Comparison of ENCODE assay signal across 13 mouse cellular contexts in the genomic region with DNA sequence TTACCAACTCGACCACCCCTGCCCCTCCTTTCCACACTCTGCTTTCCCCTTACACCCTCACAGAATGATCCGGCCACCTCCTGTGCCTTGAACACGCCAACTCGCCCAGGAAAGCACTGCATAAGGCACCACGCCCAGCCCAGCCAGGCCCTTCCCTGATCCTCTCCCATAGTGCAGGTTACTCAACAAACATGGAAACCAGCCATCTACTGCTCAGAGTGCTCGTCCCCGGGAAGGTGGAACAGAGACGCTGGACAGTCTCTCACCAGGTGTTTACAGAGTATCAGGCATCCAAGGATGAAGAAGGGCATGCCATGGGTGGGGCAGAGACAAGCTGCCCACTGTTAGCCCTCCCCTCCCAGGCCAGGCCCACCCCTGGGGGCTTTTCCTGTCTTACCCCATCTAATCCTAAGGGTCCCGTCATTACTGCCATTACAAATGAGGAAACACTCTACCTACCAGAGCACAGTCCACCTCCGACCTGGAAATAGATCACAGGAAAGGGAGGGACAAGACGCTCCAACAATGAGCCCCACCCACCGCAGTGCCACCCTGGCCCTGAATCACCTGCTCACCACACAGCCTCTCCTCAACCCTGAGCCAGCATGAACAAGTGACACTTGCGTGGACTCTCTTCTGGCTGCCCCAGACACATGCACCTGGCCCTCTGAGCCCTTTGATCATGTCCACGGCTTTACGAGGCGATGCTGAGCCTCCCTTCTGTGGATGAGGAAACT. TPM values are rescaled to one million over a fixed set of nuclear protein-coding genes. Genes with fewer than 3 reads are reported as not detected.
DNase-seq lines count a peak whose midpoint lies in the region; ATAC-seq and TF ChIP-seq lines count a peak whose summit lies in the region.
"Had no signal": no experiment of that assay in that cellular context is flagged by ENCODE, and none has a peak within 500 bp of the region (broad histone marks: within the 10 kb centered on the region; RNA-seq: fewer than 3 reads in every experiment).

No protein-coding gene starts in this region.

- no peak for TF ChIP-seq CTCF in intestine, postnatal 0 days (IDR thresholded peaks at IDR 0.05; ENCODE audit: low read depth)
- 0 out of 2 replicates have a peak, but pooled peaks have one; percentile 1 for TF ChIP-seq CTCF in bone marrow, adult 2 months (IDR thresholded peaks at IDR 0.05; ENCODE audit: control insufficient read depth, insufficient read depth, low read length)

- WGBS in intestine, postnatal 0 days: 57% methylated on average over 16 of the region's 16 CpGs
- 80% methylated on average over 16 of the region's 16 CpGs for WGBS in intestine, embryonic 16.5 days
- 56% methylated on average over 16 of the region's 16 CpGs for WGBS in bone marrow, adult 2 months

- TF ChIP-seq POLR2A in bone marrow, adult 2 months (IDR thresholded peaks at IDR 0.05; ENCODE audit: borderline replicate concordance, control insufficient read depth, low read depth, low read length): no peak

- peaks cover 60% of the 10 kb centered on the region; the same call in 1 of the 2 replicates for H3K36me3 ChIP-seq in intestine, postnatal 0 days (ENCODE audit: control insufficient read depth, insufficient read depth)
- peaks cover 4% of the 10 kb centered on the region for H3K36me3 ChIP-seq in intestine, embryonic 16.5 days (ENCODE audit: control insufficient read depth, insufficient read depth, low read length)

- H3K4me1 ChIP-seq in intestine, postnatal 0 days (replicated peaks; ENCODE audit: control insufficient read depth, insufficient read depth, low read length): no peaks in the 10 kb centered on the region; the same call in 1 of the 2 replicates
- H3K4me1 ChIP-seq in intestine, embryonic 16.5 days (ENCODE audit: control insufficient read depth, insufficient read depth, low read length): peaks cover 30% of the 10 kb centered on the region
- H3K4me1 ChIP-seq in bone marrow, adult 2 months (ENCODE audit: control insufficient read depth, insufficient read depth, low read length): peaks cover 8% of the 10 kb centered on the region
- H3K4me1 ChIP-seq: forebrain, embryonic 10.5 days; limb, embryonic 12.5 days; midbrain, embryonic 10.5 days; neural tube, embryonic 12.5 days had no signal

- no peaks in the 10 kb centered on the region for H3K9me3 ChIP-seq in intestine, postnatal 0 days (ENCODE audit: control insufficient read depth)
- no peaks in the 10 kb centered on the region for H3K9me3 ChIP-seq in intestine, embryonic 16.5 days (ENCODE audit: control insufficient read depth, low read length)
- H3K9me3 ChIP-seq: forebrain, embryonic 10.5 days; limb, embryonic 12.5 days; neural tube, embryonic 12.5 days had no signal

- no peaks in the 10 kb centered on the region for H3K27me3 ChIP-seq in intestine, postnatal 0 days (replicated peaks; ENCODE audit: control insufficient read depth, insufficient read depth, low read length)
- no peaks in the 10 kb centered on the region for H3K27me3 ChIP-seq in intestine, embryonic 16.5 days (replicated peaks; ENCODE audit: control insufficient read depth, insufficient read depth, low read length)
- H3K27me3 ChIP-seq: limb, embryonic 12.5 days; neural tube, embryonic 12.5 days had no signal

- no peak overlapping the region for H3K9ac ChIP-seq in intestine, postnatal 0 days (ENCODE audit: low read depth, low read length)
- no peak overlapping the region for H3K9ac ChIP-seq in intestine, embryonic 16.5 days (ENCODE audit: low read depth, low read length)
- H3K9ac ChIP-seq: neural tube, embryonic 12.5 days had no signal

- no peak overlapping the region for H3K4me2 ChIP-seq in intestine, postnatal 0 days (replicated peaks; ENCODE audit: low read depth)
- H3K4me2 ChIP-seq in intestine, embryonic 16.5 days (ENCODE audit: low read depth, low read length): no peak overlapping the region
- H3K4me2 ChIP-seq: limb, embryonic 12.5 days; neural tube, embryonic 12.5 days had no signal

- H3K27ac ChIP-seq in intestine, postnatal 0 days (ENCODE audit: low read depth, low read length): peak overlapping the region; percentile 41; the same call in 1 of the 2 replicates
- no peak overlapping the region for H3K27ac ChIP-seq in intestine, embryonic 16.5 days (ENCODE audit: low read length)
- peak overlapping the region; percentile 97 for H3K27ac ChIP-seq in bone marrow, adult 2 months (ENCODE audit: control insufficient read depth, insufficient read depth, low read depth, low read length, poor library complexity)
- H3K27ac ChIP-seq: limb, embryonic 12.5 days; midbrain, embryonic 10.5 days; neural tube, embryonic 12.5 days had no signal

- no peak overlapping the region for H3K4me3 ChIP-seq in intestine, postnatal 0 days (ENCODE audit: low read depth, low read length)
- no peak overlapping the region for H3K4me3 ChIP-seq in intestine, embryonic 16.5 days (ENCODE audit: low read length)
- H3K4me3 ChIP-seq in bone marrow, adult 2 months (replicated peaks; ENCODE audit: control insufficient read depth, low read depth, low read length): peak overlapping the region; percentile 49
- H3K4me3 ChIP-seq: forebrain, embryonic 10.5 days; limb, embryonic 12.5 days; midbrain, embryonic 10.5 days; neural tube, embryonic 12.5 days had no signal

- DNase-seq in CD4-positive, CD25-positive, alpha-beta regulatory T cell, adult 2 months (ENCODE audit: low read depth, low spot score): peak; percentile 68
- peak; percentile 20 for DNase-seq in lung, postnatal 10 days
- no peak for DNase-seq in frontal cortex, postnatal 14 days (ENCODE audit: low spot score in 2 of 2)
- no peak for DNase-seq in kidney, adult 8-10 months
- DNase-seq in left cerebral cortex, adult 9 months (ENCODE audit: low spot score in 2 of 2): no peak
- DNase-seq: gastrocnemius, postnatal 10 days had no signal

- peak; percentile 48 for ATAC-seq in intestine, postnatal 0 days
- ATAC-seq in intestine, embryonic 16.5 days: no peak

RNA-seq across cellular contexts. Expression of a gene that starts 14.2 kb away (rescaled TPM):
- 14.8 and 15.8 TPM in 2 replicates for polyA plus RNA-seq in intestine, postnatal 0 days (2015; fragmentation: Nextera tagmentation; extraction: Ambion mirVana)
- polyA plus RNA-seq in intestine, embryonic 16.5 days (2015; fragmentation: Nextera tagmentation; extraction: Ambion mirVana): 11.3 and 11.9 TPM in 2 replicates
- polyA plus RNA-seq in bone marrow, adult 2 months (2011; ENCODE audit: insufficient read depth, insufficient read length, low replicate concordance, missing spikeins): 66.5 and 109 TPM in 2 replicates

RNA-seq across cellular contexts. Expression of a gene that starts 15.0 kb away (rescaled TPM):
- polyA plus RNA-seq in intestine, postnatal 0 days (2015; fragmentation: Nextera tagmentation; extraction: Ambion mirVana): 1.1 and 1.3 TPM in 2 replicates
- 1.9 and 2.3 TPM in 2 replicates for polyA plus RNA-seq in intestine, embryonic 16.5 days (2015; fragmentation: Nextera tagmentation; extraction: Ambion mirVana)
- 7.2 and 13.9 TPM in 2 replicates for polyA plus RNA-seq in bone marrow, adult 2 months (2011; ENCODE audit: insufficient read depth, insufficient read length, low replicate concordance, missing spikeins)

RNA-seq across cellular contexts. Expression of a gene that starts 26.7 kb away (rescaled TPM):
- 0.53 and 0.72 TPM in 2 replicates for polyA plus RNA-seq in intestine, postnatal 0 days (2015; fragmentation: Nextera tagmentation; extraction: Ambion mirVana)
- 1.0 and 1.2 TPM in 2 replicates for polyA plus RNA-seq in intestine, embryonic 16.5 days (2015; fragmentation: Nextera tagmentation; extraction: Ambion mirVana)
- polyA plus RNA-seq in bone marrow, adult 2 months (2011; ENCODE audit: insufficient read depth, insufficient read length, low replicate concordance, missing spikeins): 7.8 and 16.8 TPM in 2 replicates

RNA-seq across cellular contexts. Expression of a gene that starts 31.4 kb away (rescaled TPM):
- 8.8 and 9.7 TPM in 2 replicates for polyA plus RNA-seq in intestine, postnatal 0 days (2015; fragmentation: Nextera tagmentation; extraction: Ambion mirVana)
- polyA plus RNA-seq in intestine, embryonic 16.5 days (2015; fragmentation: Nextera tagmentation; extraction: Ambion mirVana): 4.0 and 5.9 TPM in 2 replicates
- 53.6 and 56.8 TPM in 2 replicates for polyA plus RNA-seq in bone marrow, adult 2 months (2011; ENCODE audit: insufficient read depth, insufficient read length, low replicate concordance, missing spikeins)

RNA-seq across cellular contexts. Expression of a gene that starts 44.3 kb away (rescaled TPM):
- 7.8 and 8.4 TPM in 2 replicates for polyA plus RNA-seq in intestine, postnatal 0 days (2015; fragmentation: Nextera tagmentation; extraction: Ambion mirVana)
- 6.6 and 7.9 TPM in 2 replicates for polyA plus RNA-seq in intestine, embryonic 16.5 days (2015; fragmentation: Nextera tagmentation; extraction: Ambion mirVana)
- polyA plus RNA-seq in bone marrow, adult 2 months (2011; ENCODE audit: insufficient read depth, insufficient read length, low replicate concordance, missing spikeins): 6.8 and 14.6 TPM in 2 replicates

Comparison
In these comparisons a context has a peak if more than half of its experiments do, and no peak if none do; other contexts are left out.
1. DNase-seq: peak in CD4-positive, CD25-positive, alpha-beta regulatory T cell, adult 2 months (single experiment) and lung, postnatal 10 days (single experiment); none in frontal cortex, postnatal 14 days (0 of 2), kidney, adult 8-10 months (0 of 2) and left cerebral cortex, adult 9 months (0 of 2).